Mouse (Mus musculus) kidney, adult 8-10 months (tissue): ENCODE measurements around the gene Dnah7c.

Experiments used
- DNase-seq, 2 experiments: peaks; one replicate each; pipeline ENCODE4 v3.0.0; 2022

Dnah7c gene

GRCm38 (mm10) chr1:46856498-46856897 is 431.1 kb downstream of the Dnah7c start:
- DNase-seq = no peak
